Mouse (Mus musculus): ENCODE results near the gene 4930442H23Rik. TPM values are rescaled to one million over a fixed set of nuclear protein-coding genes. Genes with fewer than 3 reads are reported as not detected.

Gene 4930442H23Rik
- polyA plus RNA-seq, 1 experiment from 2014 or later, result not detected

DNA sequence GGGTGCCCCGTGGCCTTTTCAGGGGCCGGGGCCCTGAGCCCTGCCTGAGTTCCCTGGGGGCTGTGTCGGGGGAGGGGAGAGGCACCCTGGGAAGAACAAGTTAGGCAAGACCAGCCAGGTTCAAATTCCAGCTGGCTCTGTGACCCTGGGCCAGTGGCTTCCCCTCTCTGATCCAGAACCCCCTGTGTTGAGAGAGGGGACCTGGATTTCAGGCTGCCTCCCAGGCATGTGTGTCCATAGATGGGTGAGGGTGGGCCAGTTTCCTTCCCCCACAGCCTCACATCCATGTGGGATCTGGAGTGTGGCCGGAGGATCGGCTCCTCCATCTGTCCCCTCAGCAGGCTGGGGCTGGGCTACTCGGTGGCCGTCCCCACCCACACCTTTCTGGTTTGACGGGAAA, 43.6 kb downstream of the 4930442H23Rik start:
- ATAC-seq (replicated peaks; ENCODE audit: low FRiP score), result no peak
- WGBS, result 51% methylated on average over 8 of the region's 8 CpGs
- Histone ChIP-seq H3K27me3 (peaks cover 3% of the 10 kb centered on the region; the same call in 1 of the 2 replicates), H3K4me3 (replicated peaks) (peak overlapping the region; percentile 81), H3K4me1 (peaks cover 55% of the 10 kb centered on the region), H3K4me2 (peak overlapping the region; percentile 94), H3K36me3 (peaks cover 25% of the 10 kb centered on the region), H3K9me3 (replicated peaks) (no peaks in the 10 kb centered on the region), H3K27ac (peak overlapping the region; percentile 92), H3K9ac (peak overlapping the region; percentile 87; the same call in 1 of the 2 replicates)

- Histone ChIP-seq H3K36me3 (peaks cover 20% of the 10 kb centered on the region), H3K4me3 (replicated peaks) (peak overlapping the region; percentile 81), H3K9ac (peak overlapping the region; percentile 87; the same call in 1 of the 2 replicates), H3K9me3 (replicated peaks) (no peaks in the 10 kb centered on the region), H3K27ac (peak overlapping the region; percentile 92), H3K4me2 (peak overlapping the region; percentile 94), H3K27me3 (peaks cover 8% of the 10 kb centered on the region), H3K4me1 (peaks cover 60% of the 10 kb centered on the region)
- ATAC-seq (replicated peaks; ENCODE audit: low FRiP score), result no peak
- WGBS, result 65% methylated on average over 4 of the region's 4 CpGs
Measured at GRCm38 (mm10) chr10:81139529-81139846, 44.2 kb downstream of the 4930442H23Rik start.

DNA sequence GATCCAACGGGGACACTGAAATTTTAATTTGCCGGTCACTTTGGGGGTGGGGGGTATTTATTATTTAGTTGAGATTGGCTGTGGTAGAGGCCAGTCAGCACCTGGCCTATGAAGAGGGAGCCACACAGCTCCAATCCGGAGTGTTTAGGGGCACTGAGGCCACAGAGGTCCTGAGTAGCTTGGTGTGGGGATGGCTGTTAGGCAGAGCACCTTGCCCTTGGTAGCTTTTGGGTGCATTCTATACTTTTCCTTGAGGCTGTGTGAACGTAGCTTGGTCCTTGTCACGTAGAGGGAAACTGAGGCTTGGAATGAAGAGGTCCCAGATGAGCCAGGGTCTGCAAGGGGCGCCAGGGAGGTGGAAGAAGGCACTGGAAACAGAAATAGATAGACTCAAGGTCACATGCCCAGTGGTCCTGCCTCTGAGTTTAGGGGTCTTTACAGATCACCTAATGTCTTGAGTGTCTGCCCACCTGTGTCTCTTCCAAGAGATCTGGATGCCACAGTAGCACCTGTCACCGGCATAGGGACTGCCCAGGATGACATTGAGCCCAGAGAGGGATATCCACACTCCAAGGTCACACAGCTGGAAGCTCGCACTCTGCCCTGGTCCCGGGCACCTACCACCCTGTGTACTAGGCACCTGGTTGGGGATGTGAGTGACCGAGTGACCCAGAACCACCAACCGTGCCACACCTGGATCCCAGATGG, 44.7 kb downstream of the 4930442H23Rik start:
- H3K27ac ChIP-seq, result peak overlapping the region; percentile 92
- peaks cover 65% of the 10 kb centered on the region for H3K4me1 ChIP-seq
- peak overlapping the region; percentile 87 for H3K9ac ChIP-seq

DNA sequence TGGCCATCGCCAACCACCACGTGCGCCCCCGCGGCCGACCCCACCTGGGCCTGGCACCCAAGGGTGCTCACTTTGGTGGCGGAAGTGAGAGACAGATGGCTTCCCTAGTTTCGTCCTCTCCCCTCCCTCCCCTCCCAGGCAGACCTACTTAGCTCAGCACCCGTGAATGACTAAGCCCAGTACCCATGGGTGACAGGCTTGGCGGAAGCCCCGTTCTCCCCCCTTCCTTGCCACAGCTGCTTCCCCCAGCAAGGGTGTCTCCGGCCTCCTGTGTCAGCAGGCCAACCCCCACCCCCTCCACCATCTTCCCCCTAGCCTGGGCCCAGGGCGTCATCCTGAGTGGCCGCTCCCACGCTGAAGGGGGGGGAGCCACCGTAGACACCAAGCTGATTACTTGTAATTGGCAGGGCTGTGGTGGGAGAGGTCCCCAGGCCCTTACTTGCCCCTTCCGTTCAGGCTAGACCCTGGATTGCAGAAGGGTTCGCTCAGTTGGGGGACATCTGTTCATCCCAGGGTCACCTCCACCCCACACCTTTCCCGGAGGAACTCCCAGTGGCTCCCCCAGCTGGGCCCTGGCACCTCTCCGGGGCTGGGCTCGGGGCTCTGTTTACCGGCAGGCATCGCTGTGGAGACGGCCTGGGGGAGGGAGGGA, 45.4 kb downstream of the 4930442H23Rik start:
- peaks cover 15% of the 10 kb centered on the region for H3K27me3 ChIP-seq
- H3K9ac ChIP-seq, result peak overlapping the region; percentile 87
- peak overlapping the region; percentile 81 for H3K4me3 ChIP-seq (replicated peaks)
- peaks cover 7% of the 10 kb centered on the region; the same call in 1 of the 2 replicates for H3K36me3 ChIP-seq
- peaks cover 67% of the 10 kb centered on the region for H3K4me1 ChIP-seq
- no peak for ATAC-seq (replicated peaks; ENCODE audit: low FRiP score)
- 0% methylated on average over 21 of the region's 24 CpGs for WGBS
- peak overlapping the region; percentile 94 for H3K4me2 ChIP-seq
- no peaks in the 10 kb centered on the region for H3K9me3 ChIP-seq (replicated peaks)
- H3K27ac ChIP-seq, result peak overlapping the region; percentile 92

More for the DNA sequence above, 44.7 kb downstream of the 4930442H23Rik start:
- WGBS, result 53% methylated on average over 11 of the region's 11 CpGs
- no peak for ATAC-seq (replicated peaks; ENCODE audit: low FRiP score)
- peak overlapping the region; percentile 81 for H3K4me3 ChIP-seq (replicated peaks)
- H3K4me2 ChIP-seq, result peak overlapping the region; percentile 94
- peaks cover 13% of the 10 kb centered on the region for H3K27me3 ChIP-seq
- peaks cover 15% of the 10 kb centered on the region for H3K36me3 ChIP-seq
- H3K9me3 ChIP-seq (replicated peaks), result no peaks in the 10 kb centered on the region

DNA sequence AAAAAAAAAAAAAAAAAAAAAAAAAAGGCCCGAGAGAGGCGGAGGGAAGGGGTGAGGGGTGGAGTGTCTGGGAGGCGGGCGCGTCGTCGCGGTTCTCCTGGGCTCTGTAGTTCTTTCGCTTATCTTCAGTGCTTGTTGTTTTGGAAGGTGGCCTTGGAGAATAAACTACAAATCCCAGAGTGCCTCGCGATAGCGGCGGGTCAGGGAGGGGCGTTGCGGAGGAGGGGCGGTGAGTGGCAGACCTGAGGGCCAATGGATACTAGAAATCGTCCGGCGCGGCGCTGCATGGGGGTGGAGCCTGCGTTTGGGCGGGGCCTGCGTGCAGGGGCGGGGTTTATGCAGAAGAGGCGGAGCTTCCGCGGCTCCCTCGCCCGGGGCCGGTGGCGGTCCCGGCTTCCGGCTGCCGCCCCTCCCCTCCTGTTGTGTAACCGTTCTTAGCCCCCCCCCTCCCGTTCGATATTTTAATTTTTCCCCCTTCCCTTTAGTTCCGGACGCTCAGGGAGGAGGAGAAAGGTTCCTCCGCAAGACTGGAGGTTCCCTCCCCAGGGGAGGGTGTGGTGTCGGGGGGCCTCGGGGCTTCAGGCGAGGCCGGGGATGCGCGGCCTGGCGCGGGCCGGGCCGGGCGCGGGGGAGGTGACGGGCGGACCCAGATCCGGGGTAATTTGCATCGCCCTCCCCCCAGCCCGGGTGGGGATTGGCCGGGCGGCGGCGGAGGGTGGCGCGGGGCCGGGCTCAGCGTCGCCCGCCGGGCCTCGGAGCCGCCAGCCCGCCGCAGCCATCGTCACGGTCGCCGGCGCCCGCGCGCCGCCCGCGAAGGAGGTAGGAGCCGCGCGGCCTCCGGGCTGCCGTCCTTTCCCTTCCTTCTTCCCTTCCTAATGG, 46.2 kb downstream of the 4930442H23Rik start:
- peak overlapping the region; percentile 99 for H3K27ac ChIP-seq
- ATAC-seq (replicated peaks; ENCODE audit: low FRiP score), result peak; percentile 92
- no peaks in the 10 kb centered on the region for H3K9me3 ChIP-seq (replicated peaks)
- peak overlapping the region; percentile 81 for H3K4me3 ChIP-seq (replicated peaks)
- WGBS, result under 1% methylated on average over 85 of the region's 89 CpGs
- H3K9ac ChIP-seq, result peak overlapping the region; percentile 87
- peaks cover 67% of the 10 kb centered on the region for H3K4me1 ChIP-seq
- peaks cover 4% of the 10 kb centered on the region; the same call in 1 of the 2 replicates for H3K36me3 ChIP-seq
- peaks cover 15% of the 10 kb centered on the region for H3K27me3 ChIP-seq
- peak overlapping the region; percentile 94 for H3K4me2 ChIP-seq

GRCm38 (mm10) chr10:81136706-81137231, 46.9 kb downstream of the 4930442H23Rik start:
- Histone ChIP-seq H3K9ac (peak overlapping the region; percentile 97), H3K9me3 (replicated peaks) (no peaks in the 10 kb centered on the region), H3K27ac (peak overlapping the region; percentile 99), H3K4me3 (replicated peaks) (peak overlapping the region; percentile 81), H3K4me2 (peak overlapping the region; percentile 90), H3K4me1 (peaks cover 60% of the 10 kb centered on the region), H3K27me3 (peaks cover 15% of the 10 kb centered on the region), H3K36me3 (peaks cover 4% of the 10 kb centered on the region; the same call in 1 of the 2 replicates)
- WGBS, result 2% methylated on average over 49 of the region's 50 CpGs
- ATAC-seq (replicated peaks; ENCODE audit: low FRiP score), result peak; percentile 13

DNA sequence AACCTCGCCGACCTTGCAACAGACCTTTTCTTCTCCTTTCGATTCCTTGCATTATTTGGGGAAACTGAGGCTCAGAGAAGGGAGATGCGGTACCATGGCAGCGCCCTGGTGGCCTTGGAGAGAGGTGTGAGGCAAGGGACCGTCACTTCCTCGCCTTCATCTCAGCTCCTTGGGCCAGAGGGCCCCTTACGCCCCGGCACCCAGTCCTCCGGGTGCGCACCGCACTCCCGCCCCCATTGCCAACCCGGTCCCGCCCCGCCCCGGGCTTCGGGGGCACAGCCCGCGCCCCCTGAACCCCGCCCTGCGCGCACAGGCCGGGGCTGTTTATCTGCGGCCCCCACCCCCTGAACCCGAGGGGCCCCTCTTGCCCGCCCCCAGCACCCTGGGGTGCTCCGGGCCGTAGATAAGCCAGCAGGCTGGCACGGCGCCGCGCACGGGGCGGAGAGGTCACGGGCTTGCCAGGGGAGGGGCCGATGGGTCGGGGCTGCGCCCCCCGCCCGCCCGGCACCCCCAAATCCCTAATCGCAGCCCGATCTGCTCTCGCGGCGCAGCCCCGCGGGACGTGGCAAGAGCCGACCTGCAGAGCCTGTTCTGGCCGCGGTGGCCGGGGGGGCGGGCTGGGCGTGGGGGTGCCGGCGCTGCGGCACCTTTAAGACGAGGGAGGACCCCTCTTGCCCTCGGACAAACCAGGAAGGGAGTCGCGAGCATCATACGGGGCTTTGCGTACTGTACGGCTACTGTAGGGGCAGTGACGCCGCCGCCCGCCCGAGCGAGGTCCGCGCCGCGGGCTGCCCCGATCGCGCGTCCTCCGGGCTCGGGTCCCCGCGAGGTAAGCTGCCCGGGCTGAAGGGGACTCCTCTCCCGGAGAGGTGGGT, 47.6 kb downstream of the 4930442H23Rik start:
- Histone ChIP-seq H3K27ac (peak overlapping the region; percentile 99), H3K4me2 (peak overlapping the region; percentile 90), H3K9ac (peak overlapping the region; percentile 97), H3K4me3 (replicated peaks) (peak overlapping the region; percentile 81), H3K9me3 (replicated peaks) (no peaks in the 10 kb centered on the region), H3K36me3 (no peaks in the 10 kb centered on the region), H3K4me1 (peaks cover 53% of the 10 kb centered on the region), H3K27me3 (peaks cover 15% of the 10 kb centered on the region)
- ATAC-seq (replicated peaks; ENCODE audit: low FRiP score), result peak; percentile 4; the same call in 1 of the 2 replicates
- under 1% methylated on average over 83 of the region's 86 CpGs for WGBS

GRCm38 (mm10) chr10:81134966-81135681, 48.5 kb downstream of the 4930442H23Rik start, which contains the start of gene Zbtb7a:
TSS of gene Zbtb7a (plus strand) at chr10:81135220.
- no peak for ATAC-seq (replicated peaks; ENCODE audit: low FRiP score)
- H3K9ac ChIP-seq, result peak within 1 kb of the TSS; percentile 97
- H3K36me3 ChIP-seq, result no peaks in the 10 kb centered on the region
- WGBS, result 3% methylated on average over 41 of the region's 41 CpGs
- H3K4me2 ChIP-seq, result peak within 1 kb of the TSS; percentile 90
- peak within 1 kb of the TSS; percentile 99 for H3K27ac ChIP-seq
- H3K9me3 ChIP-seq (replicated peaks), result no peaks in the 10 kb centered on the region
- H3K4me1 ChIP-seq, result peaks cover 44% of the 10 kb centered on the region
- peak within 1 kb of the TSS; percentile 81 for H3K4me3 ChIP-seq (replicated peaks)
- H3K27me3 ChIP-seq, result peaks cover 15% of the 10 kb centered on the region

DNA sequence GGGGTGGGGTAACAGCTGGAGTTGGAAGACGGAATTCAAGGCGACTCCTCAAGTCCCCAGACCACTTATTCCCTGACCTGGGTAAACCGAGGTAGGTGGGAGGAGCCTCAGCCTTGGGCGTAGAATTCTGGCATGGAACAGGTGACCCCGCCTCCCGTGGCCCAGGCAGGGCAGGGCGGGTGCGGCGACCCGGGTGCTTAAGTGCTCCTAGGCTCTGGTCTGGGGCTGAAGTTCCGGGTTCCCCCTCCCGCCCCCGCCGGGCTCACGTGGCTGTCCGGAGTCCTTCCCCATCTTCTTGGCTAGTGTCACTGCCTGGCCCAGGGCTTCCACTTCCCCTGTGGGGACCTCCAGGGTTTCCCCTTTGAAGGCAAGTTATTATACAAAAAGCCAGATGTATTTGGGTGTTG, 49.5 kb downstream of the 4930442H23Rik start:
- H3K4me3 ChIP-seq (replicated peaks), result peak overlapping the region; percentile 81
- no peaks in the 10 kb centered on the region for H3K36me3 ChIP-seq
- no peaks in the 10 kb centered on the region for H3K9me3 ChIP-seq (replicated peaks)
- H3K9ac ChIP-seq, result 0 out of 2 replicates have a peak overlapping the region, but pooled peaks have one; percentile 14
- H3K27ac ChIP-seq, result peak overlapping the region; percentile 48; the same call in 1 of the 2 replicates
- WGBS, result 1% methylated on average over 16 of the region's 16 CpGs
- peaks cover 18% of the 10 kb centered on the region for H3K27me3 ChIP-seq
- peaks cover 43% of the 10 kb centered on the region for H3K4me1 ChIP-seq
- peak overlapping the region; percentile 90 for H3K4me2 ChIP-seq
- no peak for ATAC-seq (replicated peaks; ENCODE audit: low FRiP score)

Data from kidney, embryonic 15.5 days (tissue).